Mouse (Mus musculus): ENCODE results near the gene Prpsap1. TPM values are rescaled to one million over a fixed set of nuclear protein-coding genes. Genes with fewer than 3 reads are reported as not detected.
"Not testable (repeated sequence)": the region's sequence is repeated elsewhere in the genome, so short reads cannot be mapped to it uniquely, and the experiment has no call there.

Prpsap1 gene
- polyA plus RNA-seq, 1 experiment from 2014 or later = 196 TPM

DNA sequence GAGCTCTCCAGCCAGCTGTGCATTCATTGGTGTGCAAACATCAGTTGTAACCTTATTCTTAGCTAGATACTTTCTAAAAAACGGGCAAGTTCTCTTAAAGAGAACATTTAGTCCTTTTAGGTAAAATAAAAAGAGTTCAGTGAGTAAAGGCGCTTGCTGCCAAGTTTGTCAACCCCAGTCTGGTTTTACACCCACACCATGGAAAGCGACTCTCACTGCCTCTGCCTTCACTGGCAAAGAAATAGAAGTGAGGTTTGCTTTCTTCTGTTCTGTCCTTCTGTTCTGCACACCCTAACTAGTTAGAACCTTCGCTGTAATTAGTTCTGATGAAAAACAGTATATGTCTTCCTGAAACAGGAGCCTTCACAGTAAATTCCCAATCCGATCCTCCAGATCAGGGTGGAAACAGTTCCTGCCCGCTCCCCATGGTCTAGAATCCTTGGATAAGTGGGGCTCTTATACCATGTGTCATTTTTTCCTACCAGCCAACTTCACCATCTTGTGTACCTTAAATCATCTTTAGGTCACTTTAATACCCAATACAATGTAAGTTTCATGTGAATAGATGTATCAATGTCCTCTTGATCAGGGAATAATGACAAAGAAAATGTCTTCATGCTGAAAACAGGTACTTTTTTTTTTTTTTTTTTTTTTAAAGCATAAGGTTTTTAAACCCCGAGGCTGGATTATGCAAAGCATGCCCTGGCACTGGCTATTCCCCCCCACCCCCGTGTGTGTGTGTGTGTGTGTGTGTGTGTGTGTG, 61.2 kb downstream of the Prpsap1 start:
- Histone ChIP-seq H3K9me3 (no peaks in the 10 kb centered on the region), H3K4me1 (peaks cover 45% of the 10 kb centered on the region), H3K9ac (no peak overlapping the region), H3K4me2 (no peak overlapping the region), H3K36me3 (0 out of 2 replicates have a peak, but pooled peaks cover 4% of the 10 kb centered on the region), H3K4me3 (replicated peaks) (no peak overlapping the region), H3K27me3 (replicated peaks) (no peaks in the 10 kb centered on the region), H3K27ac (peak overlapping the region; percentile 86)
- 61% methylated on average over 8 of the region's 8 CpGs for WGBS
- no peak for ATAC-seq (ENCODE audit: insufficient read depth, low FRiP score, low read depth)

DNA sequence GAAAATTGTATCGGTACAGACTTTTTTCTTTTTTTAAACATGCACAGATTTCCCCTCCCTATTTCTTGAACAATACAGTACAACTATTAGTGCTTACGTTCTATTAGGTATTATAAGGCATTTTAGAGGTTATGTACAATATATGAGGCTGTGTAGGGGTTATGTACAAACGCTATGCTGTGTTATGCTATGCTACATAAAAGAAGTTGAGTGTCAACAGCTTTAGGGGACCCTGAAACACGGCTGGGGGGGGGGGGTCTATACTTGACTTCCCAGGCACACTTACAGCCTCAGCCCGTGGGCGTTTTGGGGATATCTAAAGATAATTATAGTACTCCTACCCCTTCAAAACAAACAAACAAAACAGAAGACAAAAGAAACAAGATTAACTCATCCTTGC, 61.9 kb downstream of the Prpsap1 start:
- H3K4me3 ChIP-seq (replicated peaks) = no peak overlapping the region
- no peak overlapping the region for H3K9ac ChIP-seq
- no peak for ATAC-seq (ENCODE audit: insufficient read depth, low FRiP score, low read depth)
- H3K4me1 ChIP-seq = peaks cover 42% of the 10 kb centered on the region
- no peaks in the 10 kb centered on the region for H3K27me3 ChIP-seq (replicated peaks)
- 59% methylated on average over 6 of the region's 6 CpGs for WGBS
- peak overlapping the region; percentile 86 for H3K27ac ChIP-seq
- H3K36me3 ChIP-seq = no peaks in the 10 kb centered on the region
- peak overlapping the region; percentile 23; the same call in 1 of the 2 replicates for H3K4me2 ChIP-seq
- no peaks in the 10 kb centered on the region for H3K9me3 ChIP-seq

GRCm38 (mm10) chr11:116431428-116432077, 62.4 kb downstream of the Prpsap1 start:
- no peaks in the 10 kb centered on the region for H3K27me3 ChIP-seq (replicated peaks)
- H3K9ac ChIP-seq = no peak overlapping the region
- 43% methylated on average over 11 of the region's 11 CpGs for WGBS
- H3K36me3 ChIP-seq = no peaks in the 10 kb centered on the region
- H3K4me1 ChIP-seq = peaks cover 37% of the 10 kb centered on the region
- no peak for ATAC-seq (ENCODE audit: insufficient read depth, low FRiP score, low read depth)
- no peaks in the 10 kb centered on the region for H3K9me3 ChIP-seq
- no peak overlapping the region for H3K4me3 ChIP-seq (replicated peaks)
- peak overlapping the region; percentile 23; the same call in 1 of the 2 replicates for H3K4me2 ChIP-seq
- peak overlapping the region; percentile 86 for H3K27ac ChIP-seq

DNA sequence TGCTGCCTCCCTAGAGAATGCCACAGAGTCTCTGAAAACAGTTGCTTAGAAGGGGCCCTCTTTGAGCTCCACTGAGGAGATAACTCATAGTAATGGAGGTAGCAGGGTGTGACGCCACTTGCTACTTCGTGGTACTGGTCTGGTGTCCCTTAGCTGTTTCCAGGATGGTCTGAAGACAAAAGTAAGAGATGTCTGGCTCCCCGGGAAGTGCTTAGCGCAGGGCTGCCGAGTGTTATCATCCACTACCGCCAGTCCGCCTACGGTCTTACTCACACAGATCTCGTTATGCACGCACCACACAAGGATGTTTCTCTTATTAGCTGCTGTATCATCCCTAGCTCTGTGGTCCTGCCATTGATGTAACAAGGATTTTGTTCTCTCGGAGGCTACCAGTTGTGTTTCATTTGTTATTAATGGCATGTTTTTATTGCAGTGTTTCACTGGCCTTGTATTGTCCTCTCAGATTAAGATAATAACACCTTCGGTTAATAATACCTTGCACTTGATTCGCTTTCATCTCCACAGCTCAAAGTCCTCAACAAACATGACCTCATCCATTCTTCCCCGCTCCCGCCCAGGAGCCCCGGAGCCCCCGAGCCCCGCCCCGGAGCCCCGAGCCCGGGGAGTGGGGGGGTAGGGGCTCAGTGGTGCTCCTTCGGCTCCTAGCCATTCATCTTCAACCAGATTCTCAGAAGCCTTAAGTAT, 63.1 kb downstream of the Prpsap1 start:
- Histone ChIP-seq H3K9me3 (no peaks in the 10 kb centered on the region), H3K36me3 (no peaks in the 10 kb centered on the region), H3K9ac (no peak overlapping the region), H3K4me1 (peaks cover 30% of the 10 kb centered on the region), H3K4me3 (replicated peaks) (no peak overlapping the region), H3K27me3 (replicated peaks) (no peaks in the 10 kb centered on the region), H3K27ac (peak overlapping the region; percentile 86), H3K4me2 (peak overlapping the region; percentile 23; the same call in 1 of the 2 replicates)
- ATAC-seq (ENCODE audit: insufficient read depth, low FRiP score, low read depth) = no peak
- 36% methylated on average over 22 of the region's 22 CpGs for WGBS

DNA sequence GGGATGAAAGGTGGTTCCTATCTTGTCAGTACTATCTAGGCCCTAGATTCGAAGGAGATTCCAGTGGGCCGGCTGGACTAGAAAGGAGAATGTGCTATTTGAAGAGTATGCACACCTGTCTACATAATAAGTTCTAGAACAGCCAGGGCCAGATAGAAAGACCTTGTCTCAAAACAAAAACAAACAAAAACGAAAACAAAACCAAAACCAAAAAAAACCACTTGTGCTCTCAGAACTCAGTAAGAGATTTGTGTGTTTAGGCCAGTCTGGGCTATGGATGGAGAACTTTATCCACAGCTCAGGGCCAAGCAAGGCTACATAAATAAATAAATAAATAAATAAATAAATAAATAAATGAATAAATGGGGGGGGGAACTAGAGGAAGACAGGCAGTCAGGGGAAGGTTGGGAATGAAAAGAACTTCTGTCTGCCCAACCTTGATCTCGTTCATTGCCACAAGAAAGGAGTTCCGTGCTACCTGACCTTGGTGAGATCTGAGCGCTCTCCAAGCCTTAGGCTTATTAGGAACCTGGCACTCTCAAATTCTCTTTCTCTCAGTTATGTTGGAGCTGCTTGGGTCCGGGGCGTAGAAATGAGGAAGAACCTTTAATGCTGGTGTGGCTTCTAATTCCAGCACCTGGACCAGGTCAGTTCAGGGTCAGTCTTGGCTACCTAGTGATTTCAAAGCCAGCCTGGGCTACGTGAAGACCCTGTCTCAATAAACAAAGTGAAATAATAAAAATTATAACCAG, 64.0 kb downstream of the Prpsap1 start:
- WGBS = 73% methylated on average over 9 of the region's 9 CpGs
- H3K9ac ChIP-seq = no peak overlapping the region
- no peak overlapping the region for H3K4me2 ChIP-seq
- peaks cover 25% of the 10 kb centered on the region for H3K4me1 ChIP-seq
- H3K4me3 ChIP-seq (replicated peaks) = no peak overlapping the region
- H3K36me3 ChIP-seq = no peaks in the 10 kb centered on the region
- peak overlapping the region; percentile 86 for H3K27ac ChIP-seq
- ATAC-seq (ENCODE audit: insufficient read depth, low FRiP score, low read depth) = no peak
- H3K27me3 ChIP-seq (replicated peaks) = no peaks in the 10 kb centered on the region
- H3K9me3 ChIP-seq = no peaks in the 10 kb centered on the region

GRCm38 (mm10) chr11:116428872-116429859, 64.8 kb downstream of the Prpsap1 start:
- 0 out of 2 replicates have a peak overlapping the region, but pooled peaks have one; percentile 3 for H3K4me2 ChIP-seq
- no peaks in the 10 kb centered on the region for H3K9me3 ChIP-seq
- H3K9ac ChIP-seq = peak overlapping the region; percentile 9; the same call in 1 of the 2 replicates
- peak overlapping the region; percentile 86 for H3K27ac ChIP-seq
- H3K4me1 ChIP-seq = peaks cover 24% of the 10 kb centered on the region
- peak; percentile 61 for ATAC-seq (ENCODE audit: insufficient read depth, low FRiP score, low read depth)
- no peaks in the 10 kb centered on the region for H3K36me3 ChIP-seq
- 35% methylated on average over 13 of the region's 13 CpGs for WGBS
- no peak overlapping the region for H3K4me3 ChIP-seq (replicated peaks)
- no peaks in the 10 kb centered on the region for H3K27me3 ChIP-seq (replicated peaks)

DNA sequence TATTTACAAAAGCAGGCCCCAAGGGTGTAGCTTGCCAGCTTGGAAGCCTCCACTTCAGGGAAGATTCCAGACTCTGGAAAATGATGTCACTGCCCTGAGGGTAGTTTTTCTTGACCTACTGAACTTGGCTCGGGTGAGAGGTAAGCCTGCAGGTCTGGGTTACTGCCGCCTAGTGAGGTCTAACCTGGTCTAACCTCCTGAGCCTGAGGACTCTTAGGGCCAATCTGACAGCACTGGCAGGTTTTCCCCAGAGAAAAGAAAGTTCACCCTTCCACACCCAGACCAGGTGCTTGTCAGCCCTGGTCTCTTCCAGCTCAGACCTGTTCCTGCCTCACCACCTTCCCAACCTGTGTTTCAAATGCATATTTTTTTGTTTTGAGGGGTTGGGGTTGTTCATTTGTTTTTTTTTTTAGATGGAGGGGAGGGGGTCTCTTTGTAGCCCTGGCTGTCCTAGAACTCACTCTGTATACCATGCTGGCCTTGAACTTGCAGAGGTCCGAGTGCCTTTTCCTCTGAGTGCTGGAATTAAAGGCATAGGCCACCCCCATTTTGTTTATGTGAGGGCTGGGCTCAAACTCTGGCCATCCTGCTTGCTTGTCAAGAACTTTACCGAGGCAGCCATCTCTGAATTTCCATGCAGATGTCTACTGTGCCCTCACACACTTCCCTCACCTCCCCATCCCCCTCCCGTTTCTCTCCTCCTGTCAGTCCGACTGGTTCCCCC, 67.0 kb downstream of the Prpsap1 start:
- H3K4me3 ChIP-seq (replicated peaks) = no peak overlapping the region
- H3K36me3 ChIP-seq = no peaks in the 10 kb centered on the region
- no peak overlapping the region for H3K27ac ChIP-seq
- H3K27me3 ChIP-seq (replicated peaks) = no peaks in the 10 kb centered on the region
- 72% methylated on average over 6 of the region's 6 CpGs for WGBS
- ATAC-seq (ENCODE audit: insufficient read depth, low FRiP score, low read depth) = no peak
- no peak overlapping the region for H3K9ac ChIP-seq
- no peak overlapping the region for H3K4me2 ChIP-seq
- peaks cover 17% of the 10 kb centered on the region for H3K4me1 ChIP-seq
- no peaks in the 10 kb centered on the region for H3K9me3 ChIP-seq

- not testable (repeated sequence) for H3K9me3 ChIP-seq; H3K36me3 ChIP-seq; H3K27ac ChIP-seq; H3K9ac ChIP-seq; H3K4me2 ChIP-seq; H3K27me3 ChIP-seq (replicated peaks); H3K4me3 ChIP-seq (replicated peaks); ATAC-seq (ENCODE audit: insufficient read depth, low FRiP score, low read depth)
- peaks cover 17% of the 10 kb centered on the region for H3K4me1 ChIP-seq
- WGBS = 83% methylated on average over 11 of the region's 11 CpGs
Measured at GRCm38 (mm10) chr11:116426328-116426727, 67.7 kb downstream of the Prpsap1 start.

DNA sequence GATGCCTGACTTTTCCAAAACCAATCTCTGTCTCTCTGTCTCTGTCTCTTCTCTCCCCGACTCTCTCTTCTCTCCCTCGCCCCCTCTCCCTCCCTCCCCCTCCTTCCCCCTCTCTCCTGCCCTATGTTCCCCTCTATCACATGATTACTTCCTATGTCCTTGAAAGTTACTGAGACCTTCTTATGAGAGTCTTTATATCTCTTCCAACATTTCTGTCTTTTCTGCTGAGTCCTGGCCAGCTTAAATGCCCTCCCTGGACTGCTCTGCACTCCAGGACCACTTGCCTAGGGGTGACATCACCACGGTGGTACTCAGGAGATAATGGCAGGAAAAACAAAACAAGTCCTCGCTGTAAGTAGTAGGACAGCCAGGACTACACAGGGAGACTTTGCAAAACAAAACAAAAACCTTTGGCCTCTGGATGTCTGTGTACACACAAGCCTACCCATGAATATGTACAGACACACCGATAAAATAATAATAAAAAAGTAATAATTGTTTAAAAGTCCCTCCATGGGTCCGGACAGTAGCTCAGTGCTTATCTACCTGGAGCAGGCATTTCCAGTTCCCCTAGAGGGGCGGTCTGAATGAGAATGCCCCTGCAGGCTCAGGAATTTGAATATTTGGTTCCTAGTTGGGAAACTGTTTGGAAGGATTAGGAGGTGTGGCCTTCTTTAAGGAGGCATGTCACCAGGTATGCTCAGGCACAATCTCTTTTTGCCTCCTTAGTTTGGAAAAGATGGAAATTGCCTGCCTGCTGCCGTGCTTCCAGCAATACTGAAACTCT, 69.2 kb downstream of the Prpsap1 start:
- H3K36me3 ChIP-seq = no peaks in the 10 kb centered on the region
- ATAC-seq (ENCODE audit: insufficient read depth, low FRiP score, low read depth) = no peak
- no peak overlapping the region for H3K27ac ChIP-seq
- WGBS = 49% methylated on average over 8 of the region's 8 CpGs
- H3K4me2 ChIP-seq = no peak overlapping the region
- no peak overlapping the region for H3K9ac ChIP-seq
- peaks cover 9% of the 10 kb centered on the region for H3K4me1 ChIP-seq
- no peak overlapping the region for H3K4me3 ChIP-seq (replicated peaks)
- no peaks in the 10 kb centered on the region for H3K9me3 ChIP-seq
- H3K27me3 ChIP-seq (replicated peaks) = no peaks in the 10 kb centered on the region

All from stomach, embryonic 15.5 days (tissue).